Mouse (Mus musculus): ENCODE measurements around the gene Sema6b. TPM values are rescaled to one million over a fixed set of nuclear protein-coding genes. Genes with fewer than 3 reads are reported as not detected.

Gene Sema6b
- polyA plus RNA-seq, 1 experiment from 2014 or later = 1.3 TPM

- Histone ChIP-seq H3K4me3 (replicated peaks) (no peak overlapping the region), H3K4me2 (peak overlapping the region; percentile 8; the same call in 1 of the 2 replicates), H3K9ac (no peak overlapping the region), H3K27me3 (replicated peaks) (0 out of 2 replicates have a peak, but pooled peaks cover 3% of the 10 kb centered on the region), H3K27ac (no peak overlapping the region), H3K36me3 (no peaks in the 10 kb centered on the region), H3K4me1 (peaks cover 23% of the 10 kb centered on the region), H3K9me3 (no peaks in the 10 kb centered on the region)
- 74% methylated on average over 3 of the region's 3 CpGs for WGBS
- ATAC-seq (ENCODE audit: insufficient read depth, low FRiP score, low read depth) = no peak
Measured at GRCm38 (mm10) chr17:56164510-56164909, 24.4 kb upstream of the Sema6b start.

- H3K27ac ChIP-seq = no peak overlapping the region; the same call in 1 of the 2 replicates
- peaks cover 23% of the 10 kb centered on the region for H3K4me1 ChIP-seq
- ATAC-seq (ENCODE audit: insufficient read depth, low FRiP score, low read depth) = no peak
- peak overlapping the region; percentile 85 for H3K4me2 ChIP-seq
- 0 out of 2 replicates have a peak, but pooled peaks cover 7% of the 10 kb centered on the region for H3K27me3 ChIP-seq (replicated peaks)
- no peaks in the 10 kb centered on the region for H3K36me3 ChIP-seq
- H3K4me3 ChIP-seq (replicated peaks) = peak overlapping the region; percentile 41; the same call in 1 of the 2 replicates
- no peak overlapping the region for H3K9ac ChIP-seq
- WGBS = 63% methylated on average over 6 of the region's 6 CpGs
- H3K9me3 ChIP-seq = no peaks in the 10 kb centered on the region
Measured at GRCm38 (mm10) chr17:56163523-56164102, 23.5 kb upstream of the Sema6b start.

- Histone ChIP-seq H3K4me3 (replicated peaks) (peak within 1 kb of the TSS; percentile 41), H3K4me2 (peak within 1 kb of the TSS; percentile 85), H3K36me3 (no peaks in the 10 kb centered on the region), H3K27ac (peak within 1 kb of the TSS; percentile 52; the same call in 1 of the 2 replicates), H3K4me1 (peaks cover 23% of the 10 kb centered on the region), H3K9me3 (no peaks in the 10 kb centered on the region), H3K9ac (peak within 1 kb of the TSS; percentile 20; the same call in 1 of the 2 replicates), H3K27me3 (replicated peaks) (peaks cover 17% of the 10 kb centered on the region)
- 1% methylated on average over 30 of the region's 30 CpGs for WGBS
- ATAC-seq (ENCODE audit: insufficient read depth, low FRiP score, low read depth) = peak; percentile 97
Measured at GRCm38 (mm10) chr17:56162231-56162774, 22.2 kb upstream of the Sema6b start, which contains the start of gene Tnfaip8l1. Gene Tnfaip8l1 (plus strand): TSS chr17:56162477.

DNA sequence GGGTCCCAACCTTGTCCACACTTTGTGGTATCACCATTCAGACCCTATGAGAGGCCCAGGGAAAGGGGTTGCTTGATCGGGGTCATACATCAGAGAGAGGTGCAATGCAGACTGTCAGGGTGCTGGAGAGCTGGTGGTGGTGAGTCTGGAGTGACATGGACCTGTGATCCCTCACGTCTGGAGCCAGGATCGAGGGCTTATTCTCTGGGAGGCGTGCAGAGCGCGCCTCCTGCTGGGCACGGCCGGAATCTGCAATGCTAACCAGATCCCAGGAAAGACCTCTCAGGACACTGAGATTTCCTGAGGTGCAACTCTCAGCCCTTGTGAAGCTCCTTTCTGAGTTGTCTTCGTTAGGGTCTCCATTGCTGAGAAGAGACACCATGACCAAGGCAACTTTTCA lies 19.6 kb upstream of the Sema6b start:
- Histone ChIP-seq H3K4me3 (replicated peaks) (no peak overlapping the region), H3K27me3 (replicated peaks) (peaks cover 17% of the 10 kb centered on the region), H3K27ac (no peak overlapping the region), H3K9me3 (no peaks in the 10 kb centered on the region), H3K9ac (no peak overlapping the region), H3K4me1 (peaks cover 18% of the 10 kb centered on the region), H3K36me3 (no peaks in the 10 kb centered on the region), H3K4me2 (no peak overlapping the region)
- ATAC-seq (ENCODE audit: insufficient read depth, low FRiP score, low read depth) = no peak
- 4% methylated on average over 9 of the region's 9 CpGs for WGBS

- no peak overlapping the region for H3K4me3 ChIP-seq (replicated peaks)
- H3K9me3 ChIP-seq = no peaks in the 10 kb centered on the region
- peaks cover 23% of the 10 kb centered on the region for H3K27me3 ChIP-seq (replicated peaks)
- no peaks in the 10 kb centered on the region for H3K36me3 ChIP-seq
- 30% methylated on average over 9 of the region's 9 CpGs for WGBS
- no peak overlapping the region for H3K9ac ChIP-seq
- ATAC-seq (ENCODE audit: insufficient read depth, low FRiP score, low read depth) = peak; percentile 68
- H3K4me2 ChIP-seq = no peak overlapping the region
- 0 out of 2 replicates have a peak, but pooled peaks cover 3% of the 10 kb centered on the region for H3K4me1 ChIP-seq
- no peak overlapping the region for H3K27ac ChIP-seq
Measured at GRCm38 (mm10) chr17:56153643-56154042, 13.5 kb upstream of the Sema6b start.

- Histone ChIP-seq H3K27me3 (replicated peaks) (peaks cover 27% of the 10 kb centered on the region), H3K4me3 (replicated peaks) (no peak overlapping the region), H3K4me1 (0 out of 2 replicates have a peak, but pooled peaks cover 3% of the 10 kb centered on the region), H3K4me2 (no peak overlapping the region), H3K36me3 (no peaks in the 10 kb centered on the region), H3K9me3 (no peaks in the 10 kb centered on the region), H3K27ac (no peak overlapping the region), H3K9ac (no peak overlapping the region)
- no peak for ATAC-seq (ENCODE audit: insufficient read depth, low FRiP score, low read depth)
- WGBS = 34% methylated on average over 2 of the region's 2 CpGs
Measured at GRCm38 (mm10) chr17:56149897-56150296, 9.8 kb upstream of the Sema6b start.

DNA sequence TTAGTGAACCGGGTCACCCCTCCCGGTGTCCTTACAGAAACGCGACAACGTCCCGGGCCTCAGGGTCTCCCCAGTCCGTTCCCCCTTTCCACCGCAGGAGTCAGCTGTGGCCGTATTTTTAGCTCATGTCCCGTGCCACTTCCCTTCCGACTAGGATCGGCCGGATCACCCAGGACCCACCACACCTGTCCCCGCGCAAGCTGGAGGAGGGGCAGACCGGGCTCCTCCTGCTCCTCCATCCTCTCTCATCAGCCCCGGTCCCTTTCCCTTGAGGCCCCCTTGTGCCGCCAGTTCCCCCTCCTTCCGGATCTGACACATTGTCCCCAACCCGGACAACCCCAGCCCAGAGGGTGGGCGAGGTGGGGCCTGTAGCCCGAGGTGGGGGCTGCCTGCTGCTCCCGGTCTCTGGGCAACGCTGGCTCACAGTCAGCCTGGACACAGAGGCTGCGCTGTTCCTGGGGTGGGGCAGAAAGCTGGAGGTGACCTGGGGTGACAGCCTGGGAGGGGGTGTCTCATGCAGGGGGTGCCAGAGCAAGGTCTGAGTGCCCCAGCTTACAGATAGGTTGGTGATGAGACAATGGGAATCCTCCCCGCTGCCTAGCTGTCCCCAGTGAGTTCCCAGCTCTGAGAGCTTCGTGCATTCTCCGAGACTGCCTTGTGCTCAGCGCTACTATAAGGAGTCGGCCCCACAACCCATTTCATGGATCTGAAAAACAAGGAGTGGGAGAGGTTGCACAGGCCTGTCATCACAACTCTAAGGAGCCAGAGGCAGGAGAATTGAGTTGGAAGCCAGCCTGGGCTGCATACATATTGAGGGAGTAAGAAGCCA lies 8.9 kb upstream of the Sema6b start:
- Histone ChIP-seq H3K9me3 (no peaks in the 10 kb centered on the region), H3K4me2 (peak overlapping the region; percentile 36), H3K36me3 (no peaks in the 10 kb centered on the region), H3K4me1 (0 out of 2 replicates have a peak, but pooled peaks cover 2% of the 10 kb centered on the region), H3K27ac (no peak overlapping the region), H3K4me3 (replicated peaks) (0 out of 2 replicates have a peak overlapping the region, but pooled peaks have one; percentile 9), H3K27me3 (replicated peaks) (peaks cover 29% of the 10 kb centered on the region), H3K9ac (no peak overlapping the region)
- ATAC-seq (ENCODE audit: insufficient read depth, low FRiP score, low read depth) = no peak
- WGBS = 3% methylated on average over 30 of the region's 30 CpGs

DNA sequence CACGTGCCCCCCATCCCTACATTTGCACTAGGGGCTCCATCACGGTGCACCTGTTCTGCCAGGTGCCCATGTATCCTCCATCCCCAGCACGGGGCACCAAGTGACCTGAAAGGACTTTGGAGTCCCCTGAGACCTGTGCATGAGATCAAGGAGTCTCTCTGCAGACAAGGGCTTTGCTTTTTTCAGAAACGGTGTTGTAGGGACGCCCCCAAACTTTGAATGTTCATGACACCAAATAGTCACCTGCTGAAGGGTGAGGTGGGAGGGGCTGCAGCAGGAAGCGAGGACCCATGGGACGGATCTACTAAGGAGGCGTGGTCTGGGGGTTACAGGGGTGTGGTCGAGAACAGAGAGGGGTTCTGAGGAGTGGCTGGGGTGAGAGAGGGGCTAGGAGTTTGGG lies 8.1 kb upstream of the Sema6b start:
- peak overlapping the region; percentile 36 for H3K4me2 ChIP-seq
- 0 out of 2 replicates have a peak, but pooled peaks have one; percentile 23 for ATAC-seq (ENCODE audit: insufficient read depth, low FRiP score, low read depth)
- no peak overlapping the region for H3K27ac ChIP-seq
- H3K9ac ChIP-seq = no peak overlapping the region
- 15% methylated on average over 9 of the region's 9 CpGs for WGBS
- 0 out of 2 replicates have a peak overlapping the region, but pooled peaks have one; percentile 9 for H3K4me3 ChIP-seq (replicated peaks)
- H3K36me3 ChIP-seq = no peaks in the 10 kb centered on the region
- H3K9me3 ChIP-seq = no peaks in the 10 kb centered on the region
- no peaks in the 10 kb centered on the region for H3K4me1 ChIP-seq
- peaks cover 36% of the 10 kb centered on the region for H3K27me3 ChIP-seq (replicated peaks)

GRCm38 (mm10) chr17:56147420-56147819 lies 7.3 kb upstream of the Sema6b start:
- Histone ChIP-seq H3K4me2 (no peak overlapping the region), H3K36me3 (no peaks in the 10 kb centered on the region), H3K4me3 (replicated peaks) (no peak overlapping the region), H3K9ac (no peak overlapping the region), H3K27me3 (replicated peaks) (peaks cover 37% of the 10 kb centered on the region), H3K9me3 (no peaks in the 10 kb centered on the region), H3K4me1 (0 out of 2 replicates have a peak, but pooled peaks cover under 1% of the 10 kb centered on the region), H3K27ac (no peak overlapping the region)
- 52% methylated on average over 12 of the region's 12 CpGs for WGBS
- ATAC-seq (ENCODE audit: insufficient read depth, low FRiP score, low read depth) = no peak

GRCm38 (mm10) chr17:56146131-56146530 lies 6.0 kb upstream of the Sema6b start:
- no peaks in the 10 kb centered on the region for H3K36me3 ChIP-seq
- ATAC-seq (ENCODE audit: insufficient read depth, low FRiP score, low read depth) = no peak
- no peak overlapping the region for H3K4me3 ChIP-seq (replicated peaks)

GRCm38 (mm10) chr17:56144546-56144945 lies 4.4 kb upstream of the Sema6b start:
- H3K27me3 ChIP-seq (replicated peaks) = peaks cover 59% of the 10 kb centered on the region
- no peaks in the 10 kb centered on the region for H3K36me3 ChIP-seq
- no peak overlapping the region for H3K27ac ChIP-seq
- H3K4me2 ChIP-seq = no peak overlapping the region
- H3K9ac ChIP-seq = no peak overlapping the region
- no peak for ATAC-seq (ENCODE audit: insufficient read depth, low FRiP score, low read depth)
- no peak overlapping the region for H3K4me3 ChIP-seq (replicated peaks)
- H3K4me1 ChIP-seq = peaks cover 17% of the 10 kb centered on the region
- 60% methylated on average over 9 of the region's 9 CpGs for WGBS
- no peaks in the 10 kb centered on the region for H3K9me3 ChIP-seq

More at GRCm38 (mm10) chr17:56146131-56146530, 6.0 kb upstream of the Sema6b start:
- WGBS = 18% methylated on average over 9 of the region's 9 CpGs
- H3K9ac ChIP-seq = no peak overlapping the region
- H3K4me2 ChIP-seq = no peak overlapping the region
- peaks cover 50% of the 10 kb centered on the region for H3K27me3 ChIP-seq (replicated peaks)
- no peak overlapping the region for H3K27ac ChIP-seq
- no peaks in the 10 kb centered on the region for H3K9me3 ChIP-seq
- peaks cover 11% of the 10 kb centered on the region for H3K4me1 ChIP-seq
